Mouse (Mus musculus): ENCODE measurements around the gene Sarm1. TPM values are rescaled to one million over a fixed set of nuclear protein-coding genes. Genes with fewer than 3 reads are reported as not detected.

Sarm1 gene
- polyA plus RNA-seq, 1 experiment from 2014 or later = 4.0 TPM

DNA sequence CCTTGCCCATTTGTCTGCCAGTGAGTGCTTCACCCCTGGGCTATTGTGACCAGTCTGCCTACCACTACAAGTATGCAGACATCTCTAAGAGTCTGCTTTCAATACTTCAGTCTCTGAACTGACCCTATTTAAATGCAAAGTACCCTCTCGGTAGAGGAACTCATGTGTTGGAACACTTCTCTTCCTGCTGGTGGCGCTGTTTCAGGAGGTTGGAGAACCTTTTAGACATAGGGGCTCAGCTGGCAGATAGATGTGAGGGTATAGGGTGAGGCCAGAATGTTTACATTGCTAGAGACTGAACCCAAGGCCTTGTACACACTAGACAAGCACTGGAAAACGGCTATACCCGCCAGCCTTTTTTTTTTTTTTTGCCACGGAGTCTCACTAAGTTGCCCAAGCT lies 69.2 kb downstream of the Sarm1 start:
- WGBS = 79% methylated on average over 5 of the region's 5 CpGs

GRCm38 (mm10) chr11:78427655-78428054 lies 69.9 kb downstream of the Sarm1 start:
- no peaks in the 10 kb centered on the region for H3K27me3 ChIP-seq (replicated peaks; ENCODE audit: control insufficient read depth, insufficient read depth, low read length)
- no peaks in the 10 kb centered on the region for H3K36me3 ChIP-seq (ENCODE audit: control insufficient read depth, insufficient read depth, low read length)
- WGBS = 99% methylated on average over 6 of the region's 6 CpGs
- no peaks in the 10 kb centered on the region for H3K4me1 ChIP-seq (ENCODE audit: control insufficient read depth, insufficient read depth, low read length)
- no peaks in the 10 kb centered on the region for H3K9me3 ChIP-seq (ENCODE audit: control insufficient read depth, low read length)
- H3K9ac ChIP-seq (ENCODE audit: low read depth, low read length) = no peak overlapping the region
- no peak for ATAC-seq (ENCODE audit: low read depth)
- DNase-seq (ENCODE audit: low spot score) = no peak
- H3K4me2 ChIP-seq (ENCODE audit: low read depth, low read length) = no peak overlapping the region
- no peak overlapping the region for H3K4me3 ChIP-seq (ENCODE audit: low read depth, low read length)
- no peak overlapping the region for H3K27ac ChIP-seq (replicated peaks; ENCODE audit: low read depth, low read length)

More for the DNA sequence above, 69.2 kb downstream of the Sarm1 start:
- Histone ChIP-seq H3K4me1 (ENCODE audit: control insufficient read depth, insufficient read depth, low read length) (no peaks in the 10 kb centered on the region), H3K27ac (replicated peaks; ENCODE audit: low read depth, low read length) (no peak overlapping the region), H3K36me3 (ENCODE audit: control insufficient read depth, insufficient read depth, low read length) (no peaks in the 10 kb centered on the region), H3K9me3 (ENCODE audit: control insufficient read depth, low read length) (no peaks in the 10 kb centered on the region), H3K4me3 (ENCODE audit: low read depth, low read length) (no peak overlapping the region), H3K9ac (ENCODE audit: low read depth, low read length) (no peak overlapping the region), H3K27me3 (replicated peaks; ENCODE audit: control insufficient read depth, insufficient read depth, low read length) (no peaks in the 10 kb centered on the region), H3K4me2 (ENCODE audit: low read depth, low read length) (no peak overlapping the region)
- DNase-seq (ENCODE audit: low spot score) (no peak), ATAC-seq (ENCODE audit: low read depth) (no peak)

- Histone ChIP-seq H3K27me3 (replicated peaks; ENCODE audit: control insufficient read depth, insufficient read depth, low read length) (no peaks in the 10 kb centered on the region), H3K36me3 (ENCODE audit: control insufficient read depth, insufficient read depth, low read length) (no peaks in the 10 kb centered on the region), H3K9me3 (ENCODE audit: control insufficient read depth, low read length) (no peaks in the 10 kb centered on the region), H3K27ac (replicated peaks; ENCODE audit: low read depth, low read length) (no peak overlapping the region), H3K4me1 (ENCODE audit: control insufficient read depth, insufficient read depth, low read length) (no peaks in the 10 kb centered on the region), H3K4me3 (ENCODE audit: low read depth, low read length) (no peak overlapping the region), H3K9ac (ENCODE audit: low read depth, low read length) (no peak overlapping the region), H3K4me2 (ENCODE audit: low read depth, low read length) (no peak overlapping the region)
- no peak for ATAC-seq (ENCODE audit: low read depth)
- DNase-seq (ENCODE audit: low spot score) = no peak
- WGBS = 89% methylated on average over 1 of the region's 1 CpGs
Observed at GRCm38 (mm10) chr11:78425572-78425971, 72.0 kb downstream of the Sarm1 start.

- Histone ChIP-seq H3K27me3 (replicated peaks; ENCODE audit: control insufficient read depth, insufficient read depth, low read length) (no peaks in the 10 kb centered on the region), H3K36me3 (ENCODE audit: control insufficient read depth, insufficient read depth, low read length) (no peaks in the 10 kb centered on the region), H3K27ac (replicated peaks; ENCODE audit: low read depth, low read length) (no peak overlapping the region), H3K9ac (ENCODE audit: low read depth, low read length) (no peak overlapping the region), H3K9me3 (ENCODE audit: control insufficient read depth, low read length) (no peaks in the 10 kb centered on the region), H3K4me3 (ENCODE audit: low read depth, low read length) (no peak overlapping the region), H3K4me2 (ENCODE audit: low read depth, low read length) (no peak overlapping the region), H3K4me1 (ENCODE audit: control insufficient read depth, insufficient read depth, low read length) (no peaks in the 10 kb centered on the region)
- 58% methylated on average over 2 of the region's 2 CpGs for WGBS
- no peak for ATAC-seq (ENCODE audit: low read depth)
- DNase-seq (ENCODE audit: low spot score) = no peak
Observed at GRCm38 (mm10) chr11:78424352-78424751, 73.2 kb downstream of the Sarm1 start.

Other genes starting within 250 kb of the Sarm1 start
- 73.6 and 78.9 TPM in 2 replicates for gene 2610507B11Rik, start 236.0 kb downstream of the Sarm1 start, polyA plus RNA-seq (2014; fragmentation: Nextera tagmentation; extraction: Ambion mirVana)
- 0.11 and 0.31 TPM in 2 replicates for gene BC030499, start 206.9 kb downstream of the Sarm1 start, polyA plus RNA-seq (2014; fragmentation: Nextera tagmentation; extraction: Ambion mirVana)
- 23.8 and 25.3 TPM in 2 replicates for gene Spag5, start 196.2 kb downstream of the Sarm1 start, polyA plus RNA-seq (2014; fragmentation: Nextera tagmentation; extraction: Ambion mirVana)
- gene Aldoc, start 174.8 kb downstream of the Sarm1 start, polyA plus RNA-seq (2014; fragmentation: Nextera tagmentation; extraction: Ambion mirVana) = 20.4 and 24.1 TPM in 2 replicates
- gene Pigs, start 169.3 kb downstream of the Sarm1 start, polyA plus RNA-seq (2014; fragmentation: Nextera tagmentation; extraction: Ambion mirVana) = 72.3 and 82.1 TPM in 2 replicates
- 39.9 and 46.1 TPM in 2 replicates for gene Unc119, start 154.3 kb downstream of the Sarm1 start, polyA plus RNA-seq (2014; fragmentation: Nextera tagmentation; extraction: Ambion mirVana)
- 1.4 and 1.6 TPM in 2 replicates for gene Foxn1, start 111.2 kb downstream of the Sarm1 start, polyA plus RNA-seq (2014; fragmentation: Nextera tagmentation; extraction: Ambion mirVana)
- not detected in 2 replicates for gene Slc13a2, start 75.5 kb downstream of the Sarm1 start, polyA plus RNA-seq (2014; fragmentation: Nextera tagmentation; extraction: Ambion mirVana)
- gene Slc46a1, start 32.1 kb downstream of the Sarm1 start, polyA plus RNA-seq (2014; fragmentation: Nextera tagmentation; extraction: Ambion mirVana) = 12.6 and 14.8 TPM in 2 replicates
- 9.9 and 11.3 TPM in 2 replicates for gene Vtn, start 1.3 kb upstream of the Sarm1 start, polyA plus RNA-seq (2014; fragmentation: Nextera tagmentation; extraction: Ambion mirVana)
- 0.17 TPM in 1 of 2 replicates, not detected in the other for gene Sebox, start 5.7 kb upstream of the Sarm1 start, polyA plus RNA-seq (2014; fragmentation: Nextera tagmentation; extraction: Ambion mirVana)
- 39.0 and 39.8 TPM in 2 replicates for gene Tmem199, start 14.4 kb upstream of the Sarm1 start, polyA plus RNA-seq (2014; fragmentation: Nextera tagmentation; extraction: Ambion mirVana)
- 152 and 156 TPM in 2 replicates for gene Poldip2, start 14.4 kb upstream of the Sarm1 start, polyA plus RNA-seq (2014; fragmentation: Nextera tagmentation; extraction: Ambion mirVana)
- gene Tnfaip1, start 38.6 kb upstream of the Sarm1 start, polyA plus RNA-seq (2014; fragmentation: Nextera tagmentation; extraction: Ambion mirVana) = 76.0 and 83.0 TPM in 2 replicates
- gene Ift20, start 38.6 kb upstream of the Sarm1 start, polyA plus RNA-seq (2014; fragmentation: Nextera tagmentation; extraction: Ambion mirVana) = 172 and 178 TPM in 2 replicates
- gene Tmem97, start 53.0 kb upstream of the Sarm1 start, polyA plus RNA-seq (2014; fragmentation: Nextera tagmentation; extraction: Ambion mirVana) = 86.9 and 88.2 TPM in 2 replicates
- 10.6 and 13.4 TPM in 2 replicates for gene Nlk, start 199.6 kb upstream of the Sarm1 start, polyA plus RNA-seq (2014; fragmentation: Nextera tagmentation; extraction: Ambion mirVana)

Measured in embryonic facial prominence, embryonic 14.5 days (tissue).